Mouse (Mus musculus): ENCODE results near the gene Arhgef28. TPM values are rescaled to one million over a fixed set of nuclear protein-coding genes. Genes with fewer than 3 reads are reported as not detected.

The Arhgef28 gene
- polyA plus RNA-seq (2012; rRNA removed), result 0.22 and 0.42 TPM in 2 replicates

DNA sequence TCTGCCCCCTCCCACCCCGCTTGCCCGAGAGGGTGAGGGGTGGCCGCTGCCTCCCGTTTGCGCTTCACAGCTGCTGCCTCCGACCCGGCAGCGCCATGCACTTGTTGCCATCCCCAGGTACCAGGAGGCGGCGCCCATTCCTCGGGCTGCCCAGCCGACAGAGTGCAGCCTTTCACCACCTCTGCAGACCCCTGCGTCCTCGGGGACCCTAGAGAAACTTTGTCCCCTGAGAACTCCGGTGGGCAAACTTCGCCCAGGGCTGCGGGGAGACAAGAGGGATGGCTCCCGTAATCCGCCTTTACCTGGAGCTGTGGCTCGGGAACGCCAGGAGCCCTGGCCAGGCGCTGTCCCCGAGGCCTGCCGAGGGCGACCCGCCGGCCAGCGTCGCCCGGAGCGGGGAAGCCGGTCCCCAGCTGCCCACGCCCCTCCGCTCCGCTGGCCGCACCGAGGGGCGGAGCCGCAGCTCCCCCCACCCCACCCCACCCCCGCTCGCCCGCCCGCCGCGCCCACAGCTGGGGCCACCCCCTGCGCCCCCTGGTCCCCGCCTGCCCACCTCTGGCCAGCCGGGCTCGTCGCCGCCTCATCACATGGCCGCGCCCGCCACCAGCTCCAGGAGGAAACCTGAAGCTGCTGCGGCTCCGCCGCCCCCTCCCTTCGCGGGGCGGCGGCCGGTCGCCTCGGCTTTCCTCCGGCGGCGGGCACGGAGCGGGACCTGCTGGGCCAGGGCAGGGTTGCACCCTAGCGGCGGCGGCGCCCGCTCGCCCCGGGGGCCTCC lies at the start of gene Arhgef28:
Gene Arhgef28, minus strand, starts transcription at position 669 of the 775 bp plus-strand sequence.
- 1% methylated on average over 65 of the region's 76 CpGs for WGBS
- no peak for TF ChIP-seq POLR2A (IDR thresholded peaks at IDR 0.05; ENCODE audit: low read depth, low read length)
- no peak for TF ChIP-seq CTCF (IDR thresholded peaks at IDR 0.05; ENCODE audit: extremely low read depth, insufficient read depth, insufficient read length, insufficient replicate concordance)
- Histone ChIP-seq H3K27me3 (ENCODE audit: control insufficient read depth, insufficient read depth, low read length) (peaks cover 12% of the 10 kb centered on the region), H3K36me3 (ENCODE audit: control insufficient read depth, insufficient read depth, low read length) (no peaks in the 10 kb centered on the region), H3K4me3 (ENCODE audit: extremely low read depth, insufficient read depth, insufficient read length) (peak within 1 kb of the TSS; percentile 42), H3K4me1 (ENCODE audit: control insufficient read depth, insufficient read depth, insufficient read length) (peaks cover 3% of the 10 kb centered on the region; the same call in 1 of the 2 replicates), H3K27ac (ENCODE audit: insufficient read depth, low read length) (no peak within 1 kb of the TSS)
- peak in 1 of 2 experiments; percentile 16 for DNase-seq (ENCODE audit: low read depth in 1 of 2, low spot score in 2 of 2)

- no peak for DNase-seq (ENCODE audit: low read depth in 1 of 2, low spot score in 2 of 2)
- H3K36me3 ChIP-seq (ENCODE audit: control insufficient read depth, insufficient read depth, low read length), result peaks cover 50% of the 10 kb centered on the region
- H3K4me3 ChIP-seq (ENCODE audit: extremely low read depth, insufficient read depth, insufficient read length), result no peak overlapping the region
- no peaks in the 10 kb centered on the region for H3K4me1 ChIP-seq (ENCODE audit: control insufficient read depth, insufficient read depth, insufficient read length)
- no peak for TF ChIP-seq CTCF (IDR thresholded peaks at IDR 0.05; ENCODE audit: extremely low read depth, insufficient read depth, insufficient read length, insufficient replicate concordance)
- no peak for TF ChIP-seq POLR2A (IDR thresholded peaks at IDR 0.05; ENCODE audit: low read depth, low read length)
- 90% methylated on average over 9 of the region's 9 CpGs for WGBS
- no peak overlapping the region for H3K27ac ChIP-seq (ENCODE audit: insufficient read depth, low read length)
- no peaks in the 10 kb centered on the region for H3K27me3 ChIP-seq (ENCODE audit: control insufficient read depth, insufficient read depth, low read length)
Measured at GRCm38 (mm10) chr13:98254921-98255320, 48.7 kb upstream of the Arhgef28 start.

- no peak overlapping the region for H3K4me3 ChIP-seq (ENCODE audit: extremely low read depth, insufficient read depth, insufficient read length)
- no peaks in the 10 kb centered on the region for H3K27me3 ChIP-seq (ENCODE audit: control insufficient read depth, insufficient read depth, low read length)
- TF ChIP-seq CTCF (IDR thresholded peaks at IDR 0.05; ENCODE audit: extremely low read depth, insufficient read depth, insufficient read length, insufficient replicate concordance) (no peak), POLR2A (IDR thresholded peaks at IDR 0.05; ENCODE audit: low read depth, low read length) (no peak)
- H3K36me3 ChIP-seq (ENCODE audit: control insufficient read depth, insufficient read depth, low read length), result peaks cover 45% of the 10 kb centered on the region
- no peaks in the 10 kb centered on the region for H3K4me1 ChIP-seq (ENCODE audit: control insufficient read depth, insufficient read depth, insufficient read length)
- no peak overlapping the region for H3K27ac ChIP-seq (ENCODE audit: insufficient read depth, low read length)
- WGBS, result 93% methylated on average over 10 of the region's 10 CpGs
- no peak for DNase-seq (ENCODE audit: low read depth in 1 of 2, low spot score in 2 of 2)
Measured at GRCm38 (mm10) chr13:98249594-98249993, 43.4 kb upstream of the Arhgef28 start.

DNA sequence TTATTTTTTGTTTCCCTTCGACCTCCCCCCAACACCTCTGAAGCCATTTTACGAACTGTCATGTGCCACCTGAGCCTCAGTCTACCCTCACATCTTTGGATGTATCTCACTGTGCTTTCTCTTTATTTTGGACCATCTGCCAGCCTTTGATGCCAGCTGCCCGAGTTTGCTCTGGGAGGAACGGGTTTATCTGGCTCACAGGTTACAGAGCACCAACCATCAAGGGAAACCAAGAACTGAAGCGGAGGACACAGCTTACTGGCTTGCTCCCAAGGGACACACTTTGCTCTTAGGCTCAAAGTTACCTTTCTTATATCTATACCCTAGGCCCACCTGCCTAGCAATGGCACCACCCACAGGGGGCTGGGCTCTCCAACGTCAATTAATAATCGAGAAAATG lies 39.1 kb upstream of the Arhgef28 start:
- H3K4me1 ChIP-seq (ENCODE audit: control insufficient read depth, insufficient read depth, insufficient read length), result no peaks in the 10 kb centered on the region
- whole genome bisulfite sequencing, result 76% methylated on average over 7 of the region's 7 CpGs
- H3K27me3 ChIP-seq (ENCODE audit: control insufficient read depth, insufficient read depth, low read length), result no peaks in the 10 kb centered on the region
- no peak for TF ChIP-seq POLR2A (IDR thresholded peaks at IDR 0.05; ENCODE audit: low read depth, low read length)
- TF ChIP-seq CTCF (IDR thresholded peaks at IDR 0.05; ENCODE audit: extremely low read depth, insufficient read depth, insufficient read length, insufficient replicate concordance), result no peak
- H3K27ac ChIP-seq (ENCODE audit: insufficient read depth, low read length), result no peak overlapping the region
- no peak overlapping the region for H3K4me3 ChIP-seq (ENCODE audit: extremely low read depth, insufficient read depth, insufficient read length)
- H3K36me3 ChIP-seq (ENCODE audit: control insufficient read depth, insufficient read depth, low read length), result peaks cover 18% of the 10 kb centered on the region
- DNase-seq (ENCODE audit: low read depth in 1 of 2, low spot score in 2 of 2), result no peak

DNA sequence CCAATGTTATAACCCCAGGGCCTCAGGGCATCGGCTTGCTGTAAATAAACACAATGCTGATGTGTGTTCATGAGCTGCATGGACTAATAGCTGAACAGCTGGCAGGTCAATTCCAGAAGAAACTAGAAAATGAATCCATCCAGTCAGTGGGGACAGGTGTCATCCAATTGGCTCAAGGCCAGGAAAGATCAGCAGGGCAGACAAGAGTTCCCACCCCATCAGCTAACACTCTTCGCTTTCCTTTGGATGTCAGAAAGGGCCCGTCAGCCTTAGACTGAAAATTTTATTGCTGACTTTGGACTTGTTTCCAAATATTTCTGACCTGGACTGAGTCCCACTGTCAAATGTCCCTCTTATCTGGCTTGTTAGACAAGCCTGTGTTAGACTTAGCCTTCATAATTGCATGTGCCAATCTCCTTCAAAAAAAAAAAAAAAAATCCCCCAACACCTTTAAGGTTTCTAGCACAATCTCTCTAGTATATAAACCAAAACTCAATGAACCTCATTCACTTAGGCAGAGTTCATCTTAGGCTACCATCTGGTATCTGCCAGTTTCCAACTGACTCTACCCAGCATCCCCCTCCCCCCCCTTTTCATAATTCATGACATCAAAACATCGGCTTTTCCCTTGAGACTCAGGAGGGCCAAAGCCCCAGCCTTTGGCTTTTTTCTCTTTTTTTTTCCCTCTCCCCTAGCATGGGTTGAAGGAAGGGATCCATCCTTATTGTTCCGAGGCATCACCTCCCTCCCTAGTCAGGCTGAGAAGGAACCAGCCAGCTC lies 38.5 kb upstream of the Arhgef28 start:
- DNase-seq (ENCODE audit: low read depth in 1 of 2, low spot score in 2 of 2), result no peak
- no peak overlapping the region for H3K4me3 ChIP-seq (ENCODE audit: extremely low read depth, insufficient read depth, insufficient read length)
- peaks cover 15% of the 10 kb centered on the region for H3K36me3 ChIP-seq (ENCODE audit: control insufficient read depth, insufficient read depth, low read length)
- 82% methylated on average over 5 of the region's 5 CpGs for WGBS
- TF ChIP-seq POLR2A (IDR thresholded peaks at IDR 0.05; ENCODE audit: low read depth, low read length) (no peak), CTCF (IDR thresholded peaks at IDR 0.05; ENCODE audit: extremely low read depth, insufficient read depth, insufficient read length, insufficient replicate concordance) (no peak)
- no peaks in the 10 kb centered on the region for H3K4me1 ChIP-seq (ENCODE audit: control insufficient read depth, insufficient read depth, insufficient read length)
- H3K27me3 ChIP-seq (ENCODE audit: control insufficient read depth, insufficient read depth, low read length), result no peaks in the 10 kb centered on the region
- H3K27ac ChIP-seq (ENCODE audit: insufficient read depth, low read length), result no peak overlapping the region

GRCm38 (mm10) chr13:98241531-98242282 lies 35.5 kb upstream of the Arhgef28 start:
- no peak for TF ChIP-seq POLR2A (IDR thresholded peaks at IDR 0.05; ENCODE audit: low read depth, low read length)
- WGBS, result 65% methylated on average over 9 of the region's 9 CpGs
- H3K4me3 ChIP-seq (ENCODE audit: extremely low read depth, insufficient read depth, insufficient read length), result no peak overlapping the region

More at GRCm38 (mm10) chr13:98241531-98242282, 35.5 kb upstream of the Arhgef28 start:
- Histone ChIP-seq H3K36me3 (ENCODE audit: control insufficient read depth, insufficient read depth, low read length) (no peaks in the 10 kb centered on the region), H3K27ac (ENCODE audit: insufficient read depth, low read length) (no peak overlapping the region), H3K4me1 (ENCODE audit: control insufficient read depth, insufficient read depth, insufficient read length) (no peaks in the 10 kb centered on the region), H3K27me3 (ENCODE audit: control insufficient read depth, insufficient read depth, low read length) (no peaks in the 10 kb centered on the region)
- DNase-seq (ENCODE audit: low read depth in 1 of 2, low spot score in 2 of 2), result no peak
